Mouse (Mus musculus) adrenal gland, postnatal 10 days (tissue): Measurements from ENCODE around the gene Crot. TPM values are rescaled to one million over a fixed set of nuclear protein-coding genes. Genes with fewer than 3 reads are reported as not detected.
"Not testable (repeated sequence)": the region's sequence is repeated elsewhere in the genome, so short reads cannot be mapped to it uniquely, and the experiment has no call there.

Experiments used
- DNase-seq: peaks from one replicate; pipeline ENCODE4 v3.0.0; 2021; ENCODE audit warnings: mixed read lengths
- total RNA-seq, 2 experiments: library from RNA; stranded (reverse); gene quantifications; 2 replicates each; pipeline ENCODE4 v1.2.3; 2021

The Crot gene
- total RNA-seq, 2 experiments from 2014 or later, result 82.2 to 158 TPM

DNA sequence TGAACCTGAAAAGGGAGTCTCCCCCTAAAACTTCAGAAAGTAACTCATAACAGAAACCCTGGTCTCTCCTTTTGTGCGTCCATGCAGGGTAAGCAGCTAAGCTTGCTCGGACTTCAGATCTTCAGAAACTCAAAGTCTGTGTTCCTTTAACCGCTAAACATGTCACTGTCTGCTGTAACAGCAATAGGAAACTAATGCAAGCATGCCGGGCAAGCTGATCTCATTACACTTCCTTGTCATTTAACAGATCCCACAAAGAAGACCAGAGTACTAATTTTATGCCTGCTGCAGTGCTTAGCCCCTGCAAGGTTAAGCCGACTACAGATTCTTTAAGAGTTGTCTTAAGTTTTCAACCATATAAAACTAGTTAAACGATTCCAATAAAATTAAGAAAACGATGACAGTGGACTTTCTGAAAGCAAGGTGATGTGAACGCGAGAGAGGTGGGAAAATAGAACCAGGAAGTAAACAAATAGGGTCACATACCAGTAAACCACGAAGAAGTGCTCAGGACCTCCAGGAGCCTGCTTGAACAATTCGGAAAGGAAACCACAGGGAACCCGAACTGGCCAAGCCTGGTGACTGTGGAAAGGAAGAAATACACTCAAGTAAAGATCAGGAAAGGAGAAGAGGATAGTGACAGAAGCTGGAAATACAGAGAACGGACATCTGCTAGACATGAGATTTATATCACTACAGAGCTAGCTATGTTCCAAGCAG is 998 bp downstream of the Crot start:
- DNase-seq, result peak; percentile 12

DNA sequence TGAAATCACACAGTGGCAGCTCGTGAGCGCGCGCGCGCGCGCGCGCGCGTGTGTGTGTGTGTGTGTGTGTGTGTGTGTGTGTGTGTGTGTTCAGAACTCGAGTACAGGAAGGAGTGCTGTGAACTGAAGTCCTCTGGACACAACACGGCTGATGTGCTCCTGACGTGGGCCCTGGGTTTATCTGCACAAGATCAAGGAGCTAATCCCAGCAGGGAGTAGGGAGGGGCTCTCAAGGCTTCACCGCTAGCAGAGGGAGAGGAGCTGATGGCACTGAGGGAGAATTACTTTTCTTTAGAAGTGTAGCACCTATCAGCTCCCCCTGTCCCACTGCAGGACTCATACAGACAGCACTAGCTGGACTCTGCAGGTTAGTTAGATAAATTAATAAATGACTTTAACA is 5.5 kb downstream of the Crot start:
- no peak for DNase-seq

DNA sequence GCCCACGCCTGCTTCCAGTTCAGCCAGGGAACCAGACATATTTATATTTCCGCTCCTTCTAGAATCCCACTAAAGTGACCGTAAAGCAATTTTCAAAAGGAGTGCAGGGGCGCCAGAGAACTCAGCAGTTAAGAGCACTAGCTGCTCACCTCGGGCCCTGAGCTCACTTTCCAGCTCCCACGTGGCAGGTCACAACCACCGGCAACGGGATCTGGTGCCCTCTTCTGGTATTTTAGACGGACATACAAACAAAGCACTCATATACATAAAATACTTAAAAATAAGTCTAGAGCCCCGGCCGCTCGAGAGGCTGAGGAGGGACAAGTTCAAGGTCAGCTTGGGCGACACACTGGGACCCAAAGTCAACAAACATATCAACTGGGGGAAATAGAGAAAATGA is 6.6 kb downstream of the Crot start:
- no peak for DNase-seq

DNA sequence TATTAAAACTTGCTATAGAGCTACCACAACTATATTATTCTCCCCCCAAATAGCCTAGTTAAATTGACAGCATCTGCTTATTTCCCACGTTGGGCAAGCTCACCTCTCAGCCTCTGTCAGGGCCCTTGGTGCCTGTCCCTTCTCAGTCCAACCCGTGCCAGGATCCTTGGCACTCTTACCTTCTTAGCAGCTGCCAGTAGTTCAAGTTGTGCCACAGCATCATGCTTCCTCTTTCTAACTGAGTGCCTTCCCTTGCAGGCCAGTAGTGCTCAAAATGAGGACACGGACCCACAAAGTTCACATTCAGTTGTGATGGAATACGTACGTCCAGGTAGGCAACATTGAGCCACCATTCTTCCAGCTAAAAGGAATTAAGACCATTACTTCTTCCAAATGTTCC is 9.2 kb downstream of the Crot start:
- DNase-seq, result no peak

DNA sequence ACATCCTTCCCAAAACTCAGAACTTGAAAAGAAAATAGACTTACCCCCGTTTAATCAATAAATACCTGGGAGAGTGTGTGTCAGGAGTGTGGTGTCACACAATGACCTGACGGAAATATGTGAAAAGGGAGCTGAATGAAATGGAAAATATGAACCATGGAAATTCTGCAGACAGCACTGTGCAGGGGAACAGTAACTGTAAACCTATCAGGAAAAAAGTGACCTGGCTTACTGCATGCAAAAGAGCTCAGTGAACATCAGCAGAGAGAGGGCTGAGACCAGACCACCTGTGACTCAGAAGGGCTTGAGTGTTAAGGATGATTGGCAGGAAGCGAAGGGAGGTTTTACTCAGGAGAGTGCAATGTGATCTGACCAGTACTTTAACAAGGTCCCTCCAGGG is 11.7 kb downstream of the Crot start:
- no peak for DNase-seq

DNA sequence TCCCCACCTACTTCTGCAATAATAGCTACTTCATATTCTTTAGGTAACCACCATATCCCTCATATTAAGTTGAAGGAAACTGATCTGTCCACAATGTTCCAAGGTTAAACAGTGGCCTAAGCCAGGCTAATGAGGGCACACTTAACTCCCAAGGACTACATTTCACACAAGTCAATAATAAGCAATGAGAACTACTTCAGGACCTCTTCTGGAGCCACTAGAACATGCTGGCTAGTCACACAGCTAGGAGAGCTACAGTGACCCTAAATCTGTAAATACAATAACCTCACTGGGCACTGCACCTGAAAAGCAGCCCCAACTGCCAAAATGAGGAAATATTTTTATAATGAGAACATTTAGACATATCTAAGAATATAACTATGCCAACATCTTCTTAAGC is 22.4 kb downstream of the Crot start:
- DNase-seq, result no peak

DNA sequence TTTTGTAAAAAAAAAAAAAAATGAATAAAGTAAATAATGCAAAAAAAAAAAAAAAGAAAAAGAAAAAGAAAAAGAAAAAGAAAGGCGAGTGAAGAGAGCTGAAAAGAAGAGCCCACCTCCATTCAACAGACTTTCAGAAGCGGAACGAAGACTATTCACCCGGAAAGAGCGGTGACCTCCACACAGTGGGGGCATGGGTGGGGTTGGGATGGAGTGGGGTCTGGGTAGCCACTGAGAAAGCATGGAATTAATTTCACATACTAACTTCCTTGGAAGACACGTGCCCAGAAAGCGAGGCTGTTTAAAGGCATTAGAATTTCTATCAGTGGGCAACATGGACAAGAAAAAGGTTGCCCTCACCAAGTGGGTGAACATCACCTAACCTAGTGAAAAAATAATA is 24.8 kb downstream of the Crot start:
- DNase-seq, result no peak

DNA sequence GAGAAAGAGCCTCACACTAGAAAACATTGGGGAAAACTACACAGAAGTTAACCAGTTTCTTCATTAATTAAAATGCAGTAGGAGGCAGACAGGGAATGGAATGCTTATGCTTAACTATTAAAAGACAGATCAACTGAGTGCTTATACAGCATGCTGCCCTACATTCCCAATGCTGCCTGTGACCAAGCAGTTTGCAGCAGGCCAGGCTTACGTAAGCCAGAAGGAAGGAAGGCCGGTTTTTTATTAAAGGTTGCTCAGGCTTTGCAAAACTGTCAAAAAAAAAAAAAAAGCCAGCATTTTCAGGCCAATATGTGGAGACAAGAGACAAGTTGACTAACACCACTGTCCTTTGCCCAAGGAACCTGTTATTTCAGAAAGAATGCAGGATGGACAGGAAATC is 26.4 kb downstream of the Crot start:
- DNase-seq, result no peak

DNA sequence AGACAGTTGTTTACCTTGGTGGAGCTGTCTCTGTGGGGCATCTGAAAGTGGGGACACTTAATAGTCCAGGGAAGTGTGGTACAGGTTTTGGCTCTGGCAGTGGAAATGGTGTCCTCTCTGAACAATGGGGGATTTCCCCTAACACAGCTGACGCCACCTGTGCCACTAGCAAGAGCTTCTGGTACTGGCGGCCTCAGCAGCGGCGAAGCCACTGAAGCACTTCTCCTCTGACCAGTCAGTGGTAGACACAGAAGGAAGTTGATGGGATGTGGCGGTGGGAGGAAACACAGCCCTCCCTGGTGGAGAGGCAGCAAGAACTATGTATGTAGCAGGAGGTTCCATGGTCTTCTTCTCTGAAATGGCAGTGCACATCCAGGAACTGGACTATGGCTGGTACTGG is 32.6 kb downstream of the Crot start:
- no peak for DNase-seq

DNA sequence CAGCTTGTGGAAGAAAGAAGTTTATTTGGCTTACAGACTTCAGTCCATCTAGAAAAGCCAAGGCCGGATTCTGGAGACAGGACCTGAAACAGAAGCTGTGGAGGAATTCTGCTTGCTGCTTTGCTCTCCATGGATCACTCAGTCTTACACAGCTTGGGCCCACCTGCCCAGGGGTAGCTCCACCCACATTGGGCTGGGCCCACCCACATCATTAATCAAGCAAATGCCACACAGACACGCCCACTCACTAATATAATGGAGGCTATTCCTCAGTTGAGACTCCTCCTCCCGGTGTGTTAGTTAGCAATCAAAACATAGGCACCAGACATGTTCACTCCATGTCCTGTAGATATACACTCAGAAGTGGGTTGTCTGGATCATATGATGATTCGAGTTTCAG is 36.6 kb downstream of the Crot start:
- DNase-seq, result no peak

DNA sequence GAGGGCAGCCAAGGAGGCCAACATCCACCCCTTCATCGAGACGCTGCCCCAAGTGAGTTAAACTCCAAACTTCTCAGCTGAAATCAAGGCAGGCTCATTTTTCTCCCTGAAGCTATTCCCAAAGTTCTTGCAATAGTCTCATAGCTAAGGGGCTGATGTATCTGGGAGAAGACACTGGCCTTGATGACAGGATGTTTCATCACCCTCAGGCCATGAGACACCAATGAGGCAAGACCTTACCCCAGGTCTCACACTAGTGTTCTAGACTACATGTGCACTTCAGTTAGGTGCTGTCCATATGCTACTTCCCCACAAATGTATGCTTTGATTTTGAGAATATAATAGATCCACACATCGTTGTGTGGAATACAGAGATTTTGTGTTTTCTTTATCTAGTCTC is 41.6 kb downstream of the Crot start:
- DNase-seq, result no peak

DNA sequence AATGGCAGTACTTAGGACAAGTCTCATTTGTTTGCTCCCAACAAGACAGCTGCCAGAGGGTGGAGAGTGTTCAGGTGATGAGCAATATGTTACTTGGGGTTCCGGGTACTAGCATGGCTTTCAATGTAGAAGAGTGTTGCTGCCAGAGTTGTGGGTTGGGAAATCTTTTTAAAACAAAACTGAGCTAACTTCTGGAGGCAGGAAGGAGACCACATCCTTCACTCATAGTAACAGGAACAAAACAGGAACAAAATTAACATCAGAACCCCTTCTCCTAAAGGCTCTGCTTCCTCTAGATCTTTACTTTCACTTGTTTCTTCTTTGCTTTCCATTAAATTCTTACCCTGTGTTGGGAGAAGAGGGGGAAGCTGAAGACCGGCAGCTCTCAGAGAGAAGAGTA is 43.5 kb downstream of the Crot start:
- no peak for DNase-seq

DNA sequence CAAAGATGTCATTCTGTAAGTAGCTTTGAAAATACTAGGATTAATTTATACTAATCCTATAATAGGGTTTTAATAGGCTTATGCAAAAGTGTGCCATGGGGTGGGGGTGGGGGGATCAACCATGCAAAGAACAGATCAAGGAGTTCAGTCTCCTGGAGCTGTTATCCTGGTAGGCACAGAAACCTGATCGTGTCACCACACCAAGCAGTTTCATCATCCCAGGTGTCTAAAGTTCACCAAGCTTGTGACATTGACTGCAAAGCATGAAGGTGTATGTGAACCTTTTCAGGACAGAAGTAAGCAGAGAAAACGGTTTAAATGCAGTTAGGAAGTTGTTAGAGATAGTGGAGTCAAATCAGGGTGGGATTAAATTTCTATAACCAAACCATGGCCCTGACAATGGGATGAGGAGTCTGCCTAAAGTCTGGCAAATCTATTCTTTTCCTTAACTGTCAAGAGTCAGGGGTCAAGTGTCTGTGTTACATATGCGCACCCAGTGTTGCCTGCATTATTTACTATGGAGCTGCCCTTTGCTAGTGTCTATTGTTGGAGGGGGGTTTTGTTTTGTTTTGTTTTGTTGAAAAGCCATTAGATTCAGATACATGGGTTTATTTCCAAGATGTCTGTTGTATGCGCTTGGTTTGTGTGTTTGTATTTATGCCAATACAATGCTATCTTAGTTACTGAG is 49.6 kb downstream of the Crot start:
- no peak for DNase-seq

DNA sequence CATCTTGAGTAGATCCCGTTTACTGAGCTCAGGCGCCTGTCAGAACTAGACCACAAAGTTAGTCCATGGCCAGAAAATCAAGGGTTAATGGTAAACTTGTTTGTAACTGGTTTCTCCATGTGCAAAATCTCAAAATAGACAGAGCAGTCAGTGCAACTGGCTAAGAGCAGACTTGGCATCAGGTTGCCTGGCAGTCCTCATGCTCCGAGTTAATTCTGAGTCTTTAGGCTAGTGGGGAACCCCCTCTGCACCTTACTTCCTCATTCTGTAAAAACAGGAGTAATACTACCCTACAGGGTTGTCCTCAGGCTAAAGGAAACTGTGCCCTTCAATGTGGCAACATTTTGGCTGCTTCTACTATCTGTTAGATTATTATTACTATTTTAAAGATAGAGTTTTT is 53.3 kb downstream of the Crot start:
- DNase-seq, result no peak

DNA sequence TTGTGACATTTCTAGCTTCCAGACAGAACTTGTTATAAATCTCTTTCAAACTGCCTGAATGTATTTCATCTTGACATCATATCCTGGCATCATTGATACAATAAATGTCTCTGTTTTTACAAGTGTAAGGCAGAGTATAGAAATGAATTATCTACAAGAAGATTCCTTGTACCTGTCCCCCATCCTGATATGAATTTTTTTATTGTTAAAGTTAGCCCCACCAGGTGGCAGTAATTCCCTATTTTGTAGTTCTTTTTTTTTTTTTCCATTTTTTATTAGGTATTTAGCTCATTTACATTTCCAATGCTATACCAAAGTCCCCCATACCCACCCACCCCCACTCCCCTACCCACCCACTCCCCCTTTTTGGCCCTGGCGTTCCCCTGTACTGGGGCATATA is 55.9 kb downstream of the Crot start:
- DNase-seq, result not testable (repeated sequence)

DNA sequence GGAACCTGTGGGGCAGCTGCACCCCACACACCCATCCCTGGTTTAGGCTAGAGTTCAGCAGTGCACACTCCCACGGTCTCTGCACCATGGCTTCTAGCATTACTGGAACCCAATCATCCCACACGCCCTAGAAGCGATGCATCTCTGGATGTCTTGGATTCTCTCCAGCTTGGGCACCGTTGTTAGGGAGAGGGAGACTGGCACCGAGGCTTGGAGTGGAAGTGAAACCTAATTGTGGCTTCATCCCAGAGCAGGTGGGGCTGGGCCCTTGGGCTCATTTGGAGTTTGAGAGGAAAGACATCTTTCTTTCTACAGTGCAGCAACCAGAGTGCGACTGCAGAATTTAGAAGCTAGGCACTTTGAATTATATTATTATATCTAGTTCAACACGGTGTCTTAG is 59.2 kb downstream of the Crot start:
- DNase-seq, result no peak

DNA sequence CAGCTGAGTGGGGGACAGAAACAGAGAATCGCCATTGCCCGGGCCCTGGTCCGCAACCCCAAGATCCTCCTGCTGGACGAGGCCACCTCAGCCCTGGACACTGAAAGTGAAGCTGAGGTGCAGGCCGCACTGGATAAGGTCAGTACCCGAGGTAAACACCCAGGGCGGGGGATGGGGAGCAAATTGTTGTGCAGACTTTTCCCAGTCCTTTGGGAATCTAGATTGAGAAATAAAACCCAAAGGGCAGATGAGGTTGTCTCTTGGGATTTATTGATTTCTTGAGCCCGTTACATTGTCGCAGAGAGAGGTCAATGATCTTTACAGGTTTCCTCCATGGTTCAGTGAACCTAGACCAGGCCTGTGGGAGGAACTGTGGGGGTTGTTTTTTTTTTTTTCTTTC is 68.7 kb downstream of the Crot start:
- DNase-seq, result peak; percentile 15

DNA sequence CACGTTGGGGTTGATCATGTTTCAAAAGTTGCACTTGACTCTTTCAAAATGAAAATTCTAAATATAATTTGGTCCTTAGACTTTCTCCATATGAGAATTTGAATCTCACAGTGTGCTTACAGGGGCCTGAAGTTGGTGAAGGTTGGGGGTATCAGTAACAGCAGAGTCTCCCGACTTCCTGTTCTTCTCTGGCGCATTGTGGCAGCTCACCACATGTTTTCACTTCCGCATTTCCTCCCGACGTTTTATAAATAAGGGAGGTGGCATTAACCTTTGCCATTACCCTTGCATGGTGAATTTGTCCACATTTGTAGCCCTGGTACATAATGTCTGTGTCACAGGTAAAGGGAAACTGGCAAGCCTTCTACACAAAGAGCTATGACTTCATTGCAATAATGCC is 80.1 kb downstream of the Crot start:
- no peak for DNase-seq

DNA sequence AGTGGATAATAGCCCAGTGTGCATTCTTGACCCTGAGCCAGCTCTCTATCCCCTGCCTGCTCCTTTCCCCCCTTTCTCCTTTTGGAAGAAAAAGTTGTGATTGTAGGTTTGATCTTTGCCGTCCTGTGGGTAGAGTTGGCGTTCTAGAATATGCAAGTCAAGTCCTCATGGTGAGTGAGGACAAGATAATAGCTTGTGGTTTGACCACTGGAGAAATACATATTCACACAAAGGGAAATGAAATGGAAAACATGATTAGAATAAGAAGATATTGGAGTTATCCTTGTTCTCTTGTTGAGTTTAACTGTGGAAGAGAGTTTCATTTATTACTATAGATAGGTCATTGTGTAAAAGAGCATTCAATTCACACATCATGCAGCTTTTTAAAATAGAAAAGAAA is 80.7 kb downstream of the Crot start:
- DNase-seq, result no peak

Other genes with a start within 250 kb of the Crot start
- 100 to 1,000 TPM; 164 to 216 TPM for gene Abcb1b, start 199.2 kb downstream of the Crot start, total RNA-seq
- gene Abcb4, start 103.6 kb downstream of the Crot start, total RNA-seq, result 10 to 100 TPM; 13.4 to 23.1 TPM
- 10 to 100 TPM; 26.2 to 26.8 TPM for gene Tmem243, start 103.3 kb upstream of the Crot start, total RNA-seq
- gene Dmtf1, start 164.5 kb upstream of the Crot start, total RNA-seq, result 10 to 100 TPM; 22.0 to 30.5 TPM